Mouse (Mus musculus) liver, postnatal 0 days (tissue): ENCODE data around the gene Rwdd2b.

Experiments
- CTCF ChIP-seq: sonication (generic); IDR thresholded peaks from 2 replicates; pipeline ENCODE4 v1.5.1; 2016; ENCODE audit warnings: antibody characterized with exemption, low read depth
- EP300 ChIP-seq: IDR thresholded peaks from 2 replicates; pipeline ENCODE4 v1.6.1; 2016; ENCODE audit warnings: antibody characterized with exemption, low read depth, mild to moderate bottlenecking

DNA sequence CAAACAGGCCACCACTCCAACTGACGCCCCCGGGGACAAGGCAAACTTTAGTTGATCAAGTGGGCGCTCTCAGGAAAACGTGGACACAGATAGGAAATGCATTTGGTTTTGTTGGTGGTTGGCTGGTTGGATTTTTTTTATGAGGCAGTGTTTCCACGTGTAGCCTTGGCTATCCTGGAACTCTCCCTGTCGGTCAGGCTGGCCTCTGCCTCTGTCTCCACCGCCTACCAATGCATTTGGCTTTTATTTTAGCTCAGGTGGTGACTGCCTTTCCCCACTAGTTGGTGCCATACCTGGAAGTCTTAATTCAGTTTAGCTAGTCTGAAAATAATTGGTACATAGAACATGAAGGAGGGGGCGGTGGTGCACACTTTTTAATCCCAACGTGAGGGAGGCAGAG is 716 bp upstream of the Rwdd2b start:
- TF ChIP-seq EP300 (no peak), CTCF (peak; percentile 62)
